Mouse (Mus musculus) kidney, adult 2 months (tissue): ENCODE results near the gene Tmem170b. TPM values are rescaled to one million over a fixed set of nuclear protein-coding genes. Genes with fewer than 3 reads are reported as not detected.

Experiments used
- DNase-seq: peaks from one replicate; pipeline ENCODE4 v3.0.0; 2021
- H3K27ac ChIP-seq: fragments of 200-500 bp; 2 replicates; pipeline ENCODE4 v1.5.1; 2012; ENCODE audit warnings: low read depth, low read length, control low read depth, inconsistent platforms; ENCODE audit not compliant: insufficient read depth
- H3K27me3 ChIP-seq: fragments of 200-500 bp; replicated peaks from 2 replicates; pipeline ENCODE4 v1.6.1; 2012; ENCODE audit warnings: mild to moderate bottlenecking, moderate library complexity, low read length, inconsistent platforms; ENCODE audit not compliant: control insufficient read depth, insufficient read depth
- H3K36me3 ChIP-seq: fragments of 200-500 bp; 2 replicates; pipeline ENCODE4 v1.6.1; 2012; ENCODE audit warnings: mild to moderate bottlenecking, moderate library complexity, low read length, inconsistent platforms; ENCODE audit not compliant: control insufficient read depth, insufficient read depth
- H3K4me1 ChIP-seq: fragments of 200-500 bp; 2 replicates; pipeline ENCODE4 v1.6.1; 2011; ENCODE audit warnings: low read length; ENCODE audit not compliant: control insufficient read depth, insufficient read depth
- H3K4me3 ChIP-seq: fragments of 200-500 bp; 2 replicates; pipeline ENCODE4 v1.5.1; 2011; ENCODE audit warnings: mild to moderate bottlenecking, low read depth, low read length, control low read depth; ENCODE audit not compliant: insufficient read depth
- CTCF ChIP-seq: fragments of 200-500 bp; conservative IDR thresholded peaks from 2 replicates; pipeline ENCODE4 v1.5.1; 2011; ENCODE audit warnings: low read depth, mild to moderate bottlenecking, control low read depth, low read length, moderate library complexity, mixed read lengths; ENCODE audit not compliant: insufficient read depth, insufficient read length
- POLR2A ChIP-seq: fragments of 200-500 bp; IDR thresholded peaks from one replicate; pipeline ENCODE4 v1.6.1; 2011; ENCODE audit warnings: low read depth, low read length, control low read depth
- WGBS: fragments of 180-500 bp; shearing (Covaris S2); methylation state at CpG from one replicate; pipeline ENCODE4 v1.1.7; 2018; 5-methylcytosine and 5-hydroxymethylcytosine counted together
- polyA plus RNA-seq: library from polyadenylated mRNA; depleted of rRNA; stranded (reverse); fragments of >200 nt; gene quantifications from 2 replicates; pipeline ENCODE4 v1.2.3, GENCODE M21; 2012

Gene Tmem170b
- polyA plus RNA-seq, 1 experiment = 4.0 TPM

DNA sequence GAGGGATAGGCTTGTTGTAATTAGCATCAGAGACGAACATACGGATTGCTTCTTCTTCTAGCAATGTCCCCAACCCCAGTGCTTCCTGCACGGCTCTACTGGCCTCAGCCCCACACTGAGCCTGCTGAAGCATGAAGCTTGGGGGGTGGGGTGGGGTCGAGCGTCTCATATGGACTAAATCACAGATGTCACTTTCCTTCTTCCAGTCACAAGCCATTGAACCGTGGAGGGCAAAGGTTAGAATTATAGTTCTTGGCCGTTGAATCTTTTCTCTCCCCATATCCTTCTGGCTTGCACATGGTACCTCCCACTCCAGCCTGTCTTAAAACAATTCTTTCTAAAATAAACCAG, 71.1 kb downstream of the Tmem170b start:
- 22% methylated on average over 7 of the region's 7 CpGs for WGBS
- Histone ChIP-seq H3K27me3 (no peaks in the 10 kb centered on the region), H3K4me3 (no peak overlapping the region), H3K27ac (peak overlapping the region; percentile 70), H3K36me3 (no peaks in the 10 kb centered on the region), H3K4me1 (peaks cover 22% of the 10 kb centered on the region)
- no peak for TF ChIP-seq POLR2A
- TF ChIP-seq CTCF = no peak
- DNase-seq = peak; percentile 92

DNA sequence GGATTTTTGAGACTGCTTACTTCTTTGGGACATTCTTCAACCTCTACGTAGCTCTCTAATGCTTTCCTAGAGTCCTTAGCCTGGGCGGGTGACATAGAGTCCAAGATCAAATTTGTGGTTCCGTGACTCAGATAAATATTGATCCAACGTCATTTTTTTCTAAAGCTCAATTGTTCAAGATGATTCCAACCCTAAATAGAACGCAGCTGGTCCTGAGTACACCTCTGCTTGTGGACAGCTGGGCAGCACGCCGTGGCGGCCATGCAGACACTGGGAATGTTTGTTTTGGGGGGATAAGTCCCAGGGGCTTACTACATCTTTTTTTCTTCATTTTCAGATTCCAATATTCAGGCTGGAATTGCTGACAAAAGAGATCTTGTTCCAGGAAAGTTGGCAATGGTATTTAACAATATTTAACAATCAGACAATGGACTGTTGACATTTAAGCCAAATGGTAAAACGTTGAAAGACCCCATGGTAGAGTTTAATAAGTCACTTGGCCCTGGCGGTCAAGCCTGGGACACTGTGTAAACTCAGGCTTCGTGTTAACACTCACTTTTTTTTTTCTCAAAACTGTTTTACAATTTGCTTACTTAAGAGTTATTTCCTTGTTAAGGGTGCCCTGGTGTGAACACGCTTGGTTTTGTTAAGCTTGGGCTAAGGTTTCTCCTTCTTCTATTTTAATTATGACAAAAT, 75.3 kb downstream of the Tmem170b start:
- peak; percentile 88 for DNase-seq
- H3K27ac ChIP-seq = peak overlapping the region; percentile 41; the same call in 1 of the 2 replicates
- 60% methylated on average over 12 of the region's 12 CpGs for WGBS

DNA sequence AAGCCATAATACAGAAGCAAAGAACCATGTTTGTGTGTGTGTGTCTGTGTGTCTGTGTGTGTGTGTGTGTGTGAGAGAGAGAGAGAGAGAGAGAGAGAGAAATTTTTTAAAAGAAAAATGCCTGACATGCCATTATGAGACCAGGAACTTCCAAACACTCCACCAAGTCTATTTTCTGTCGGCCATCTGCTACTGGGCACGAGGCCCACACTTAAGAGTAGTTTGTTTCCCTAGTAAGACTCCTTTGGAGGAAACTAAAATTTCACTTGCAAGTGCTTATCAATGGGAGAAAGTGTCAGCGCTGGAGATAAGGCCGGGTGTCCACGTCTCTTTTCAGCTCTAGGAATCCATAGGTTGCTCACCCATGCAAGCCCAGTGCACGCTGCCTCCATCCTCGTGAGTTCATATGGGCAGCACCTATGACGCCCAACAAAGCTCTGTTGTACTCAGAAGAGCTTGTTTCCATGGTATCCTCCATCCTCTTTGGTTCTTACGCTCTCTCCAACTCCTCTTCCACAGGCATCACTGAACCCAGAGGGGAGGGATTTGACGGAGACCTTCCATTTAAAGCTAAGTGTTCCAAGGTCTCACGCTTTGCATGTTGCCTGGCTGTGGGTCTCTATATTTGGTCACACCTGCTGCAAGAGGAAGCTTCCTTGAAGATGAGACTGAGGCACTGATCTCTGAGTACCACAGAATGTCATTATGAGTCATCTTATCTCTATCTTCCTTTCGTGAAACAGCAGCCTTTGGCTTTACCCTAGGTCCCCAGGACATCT, 76.8 kb downstream of the Tmem170b start:
- Histone ChIP-seq H3K27ac (no peak overlapping the region), H3K4me3 (no peak overlapping the region), H3K27me3 (no peaks in the 10 kb centered on the region), H3K36me3 (no peaks in the 10 kb centered on the region), H3K4me1 (peaks cover 14% of the 10 kb centered on the region)
- no peak for DNase-seq
- no peak for TF ChIP-seq CTCF
- TF ChIP-seq POLR2A = no peak
- WGBS = 90% methylated on average over 12 of the region's 12 CpGs

More for the DNA sequence above, 75.3 kb downstream of the Tmem170b start:
- H3K4me3 ChIP-seq = no peak overlapping the region
- TF ChIP-seq CTCF = no peak
- no peak for TF ChIP-seq POLR2A
- no peaks in the 10 kb centered on the region for H3K27me3 ChIP-seq
- peaks cover 19% of the 10 kb centered on the region for H3K4me1 ChIP-seq
- H3K36me3 ChIP-seq = no peaks in the 10 kb centered on the region

DNA sequence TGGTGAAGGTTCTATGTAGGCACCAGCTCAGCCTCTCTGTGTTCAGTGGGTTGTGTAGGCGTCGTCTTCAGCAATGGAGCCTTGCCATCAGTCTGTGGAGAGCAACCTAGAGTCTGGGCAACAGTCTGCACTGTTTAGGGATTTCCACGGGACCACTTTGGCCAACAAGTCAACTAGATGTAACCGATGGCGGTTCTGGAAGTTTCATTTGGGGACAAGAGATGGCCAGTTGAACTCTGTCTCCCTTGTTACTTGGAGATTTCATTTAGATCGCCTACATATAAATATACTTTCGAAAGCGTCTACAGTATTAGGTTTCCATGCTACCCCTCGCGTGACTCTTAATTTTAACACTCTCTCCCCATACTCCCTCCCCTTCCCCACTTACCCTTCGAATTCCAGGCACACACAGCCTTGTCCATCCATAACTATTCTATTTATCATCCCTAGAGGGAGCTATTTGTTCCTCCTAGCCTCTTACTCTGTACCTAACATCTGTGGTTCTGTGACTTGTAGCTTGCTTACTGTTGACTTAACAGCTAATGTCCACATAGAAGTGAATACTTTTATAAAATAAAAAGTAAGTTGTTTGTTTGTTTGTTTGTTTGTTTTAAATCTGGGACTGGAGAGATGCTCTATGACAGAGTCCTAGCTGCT, 77.8 kb downstream of the Tmem170b start:
- no peak overlapping the region for H3K27ac ChIP-seq
- no peak overlapping the region for H3K4me3 ChIP-seq
- no peak for DNase-seq
- no peaks in the 10 kb centered on the region for H3K27me3 ChIP-seq
- 87% methylated on average over 11 of the region's 11 CpGs for WGBS
- H3K36me3 ChIP-seq = no peaks in the 10 kb centered on the region
- 0 out of 2 replicates have a peak, but pooled peaks have one; percentile 16 for TF ChIP-seq CTCF
- TF ChIP-seq POLR2A = no peak
- peaks cover 12% of the 10 kb centered on the region; the same call in 1 of the 2 replicates for H3K4me1 ChIP-seq

DNA sequence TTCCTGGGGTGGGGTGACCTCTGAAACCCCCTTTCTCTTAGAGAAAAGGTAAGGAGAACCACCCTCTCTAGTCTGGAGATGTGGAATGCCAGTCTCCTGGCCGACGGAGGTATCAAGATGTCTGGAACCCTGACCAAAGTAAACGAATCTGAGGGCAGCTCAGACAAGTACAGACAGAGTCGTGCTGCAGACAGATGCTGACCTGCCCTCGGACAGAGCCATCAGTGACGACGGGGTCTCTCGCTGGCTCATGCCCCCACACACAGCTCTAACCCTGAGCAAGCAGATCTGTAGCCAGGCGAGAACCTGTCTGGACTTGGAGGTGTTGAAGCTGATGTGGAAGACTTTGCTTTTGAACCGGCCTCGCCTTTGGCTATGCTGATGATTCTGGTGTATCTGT, 79.8 kb downstream of the Tmem170b start:
- TF ChIP-seq CTCF (no peak), POLR2A (no peak)
- Histone ChIP-seq H3K27me3 (no peaks in the 10 kb centered on the region), H3K27ac (no peak overlapping the region), H3K4me1 (peaks cover 27% of the 10 kb centered on the region), H3K36me3 (no peaks in the 10 kb centered on the region), H3K4me3 (no peak overlapping the region)
- DNase-seq = no peak
- 67% methylated on average over 11 of the region's 11 CpGs for WGBS

DNA sequence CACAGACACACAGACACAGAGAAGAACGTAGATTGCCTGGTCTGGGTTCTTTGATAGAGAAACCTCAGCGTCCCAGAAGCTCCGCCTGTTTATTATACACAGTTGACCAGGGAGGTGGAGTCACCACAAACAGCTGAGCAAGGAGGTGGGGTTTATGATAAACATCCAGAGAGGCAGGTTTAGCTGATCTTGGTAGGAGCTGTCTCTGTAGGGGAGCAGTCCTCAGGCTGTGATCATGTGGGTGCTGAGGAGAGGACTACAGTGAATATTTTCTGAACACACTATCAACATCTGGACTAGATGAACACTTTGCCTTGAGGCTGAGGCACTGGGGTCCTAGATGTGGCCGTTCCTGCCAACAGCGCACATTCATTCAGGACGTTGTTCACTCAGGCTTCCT, 83.3 kb downstream of the Tmem170b start:
- H3K27me3 ChIP-seq = no peaks in the 10 kb centered on the region
- WGBS = 36% methylated on average over 6 of the region's 6 CpGs
- peak overlapping the region; percentile 95 for H3K27ac ChIP-seq
- TF ChIP-seq CTCF = no peak
- no peak for TF ChIP-seq POLR2A
- H3K4me3 ChIP-seq = no peak overlapping the region
- no peaks in the 10 kb centered on the region for H3K36me3 ChIP-seq
- peaks cover 18% of the 10 kb centered on the region for H3K4me1 ChIP-seq
- peak; percentile 81 for DNase-seq
